Mouse (Mus musculus) heart, postnatal 0 days (tissue): ENCODE data around the gene Zbtb25.

Experiments
- CTCF ChIP-seq: IDR thresholded peaks from 2 replicates; pipeline ENCODE4 v1.5.1; 2016; ENCODE audit warnings: antibody characterized with exemption, control low read depth, low read depth
- EP300 ChIP-seq: IDR thresholded peaks from 2 replicates; pipeline ENCODE4 v1.6.1; 2016; ENCODE audit warnings: antibody characterized with exemption, low read depth

DNA sequence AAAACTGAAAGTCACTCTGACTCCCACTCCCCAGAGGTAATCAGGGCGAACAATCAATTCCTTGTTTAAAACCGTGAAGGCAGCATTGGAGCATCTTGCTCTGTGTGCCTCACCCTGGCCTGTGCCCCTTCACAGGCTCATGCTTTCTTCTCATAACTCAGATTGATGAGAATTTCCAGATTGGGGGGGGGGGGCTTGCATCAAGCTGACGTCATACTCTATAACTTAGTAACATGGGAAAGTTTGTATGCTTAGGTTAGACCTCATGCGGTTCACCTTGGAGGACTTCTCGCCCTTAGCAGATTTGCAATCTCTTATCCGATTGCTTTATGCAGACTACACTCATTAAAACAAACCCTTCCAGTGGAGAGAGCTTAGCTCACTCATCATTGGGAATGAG is 4.6 kb upstream of the Zbtb25 start:
- TF ChIP-seq CTCF, result no peak
- no peak for TF ChIP-seq EP300
